Mouse (Mus musculus) spleen, adult 2 months (tissue): ENCODE data around the gene Rasl11a. TPM values are rescaled to one million over a fixed set of nuclear protein-coding genes. Genes with fewer than 3 reads are reported as not detected.
A peak's percentile ranks its signal among the peaks of the same experiment; 100 is the strongest.
"Not testable (repeated sequence)": the region's sequence is repeated elsewhere in the genome, so short reads cannot be mapped to it uniquely, and the experiment has no call there.

Experiments used
- DNase-seq, 2 experiments: peaks; one replicate each; pipeline versions ENCODE4 v3.0.0 to v3.0.0-alpha.2; 2012 to 2021; ENCODE audit warnings: low spot score in 2 of 2, low read depth in 1 of 2
- H3K27ac ChIP-seq: fragments of 200-500 bp; 2 replicates; pipeline ENCODE4 v1.5.1; 2012; ENCODE audit warnings: low read length, inconsistent platforms; ENCODE audit not compliant: insufficient read depth
- H3K27me3 ChIP-seq: fragments of 200-500 bp; 2 replicates; pipeline ENCODE4 v1.6.1; 2012; ENCODE audit warnings: mild to moderate bottlenecking, moderate library complexity, low read length, inconsistent platforms; ENCODE audit not compliant: control insufficient read depth, insufficient read depth
- H3K36me3 ChIP-seq: fragments of 200-500 bp; 2 replicates; pipeline ENCODE4 v1.6.1; 2012; ENCODE audit warnings: mild to moderate bottlenecking, low read length, inconsistent platforms; ENCODE audit not compliant: control insufficient read depth, insufficient read depth
- H3K4me1 ChIP-seq: fragments of 200-500 bp; 2 replicates; pipeline ENCODE4 v1.6.1; 2011; ENCODE audit warnings: inconsistent platforms; ENCODE audit not compliant: control insufficient read depth, insufficient read depth, insufficient read length
- H3K4me3 ChIP-seq: fragments of 200-500 bp; 2 replicates; pipeline ENCODE4 v1.5.1; 2011; ENCODE audit warnings: mild to moderate bottlenecking, inconsistent platforms; ENCODE audit not compliant: insufficient read depth, insufficient read length; ENCODE audit errors: extremely low read depth
- CTCF ChIP-seq: fragments of 200-500 bp; IDR thresholded peaks from 2 replicates; pipeline ENCODE4 v1.5.1; 2011; ENCODE audit warnings: mild to moderate bottlenecking, inconsistent platforms; ENCODE audit not compliant: insufficient read depth, insufficient read length, insufficient replicate concordance; ENCODE audit errors: extremely low read depth
- POLR2A ChIP-seq: fragments of 200-500 bp; IDR thresholded peaks from 2 replicates; pipeline ENCODE4 v1.6.1; 2011; ENCODE audit warnings: low read depth, low read length, inconsistent platforms
- WGBS: fragments of 180-500 bp; shearing (Covaris S2); methylation state at CpG from one replicate; pipeline ENCODE4 v1.1.7; 2018; 5-methylcytosine and 5-hydroxymethylcytosine counted together
- polyA plus RNA-seq: library from polyadenylated mRNA; depleted of rRNA; stranded (reverse); fragments of >200 nt; gene quantifications from 2 replicates; pipeline ENCODE4 v1.2.3, GENCODE M21; 2012

Rasl11a gene
- polyA plus RNA-seq, 1 experiment = 8.2 TPM

DNA sequence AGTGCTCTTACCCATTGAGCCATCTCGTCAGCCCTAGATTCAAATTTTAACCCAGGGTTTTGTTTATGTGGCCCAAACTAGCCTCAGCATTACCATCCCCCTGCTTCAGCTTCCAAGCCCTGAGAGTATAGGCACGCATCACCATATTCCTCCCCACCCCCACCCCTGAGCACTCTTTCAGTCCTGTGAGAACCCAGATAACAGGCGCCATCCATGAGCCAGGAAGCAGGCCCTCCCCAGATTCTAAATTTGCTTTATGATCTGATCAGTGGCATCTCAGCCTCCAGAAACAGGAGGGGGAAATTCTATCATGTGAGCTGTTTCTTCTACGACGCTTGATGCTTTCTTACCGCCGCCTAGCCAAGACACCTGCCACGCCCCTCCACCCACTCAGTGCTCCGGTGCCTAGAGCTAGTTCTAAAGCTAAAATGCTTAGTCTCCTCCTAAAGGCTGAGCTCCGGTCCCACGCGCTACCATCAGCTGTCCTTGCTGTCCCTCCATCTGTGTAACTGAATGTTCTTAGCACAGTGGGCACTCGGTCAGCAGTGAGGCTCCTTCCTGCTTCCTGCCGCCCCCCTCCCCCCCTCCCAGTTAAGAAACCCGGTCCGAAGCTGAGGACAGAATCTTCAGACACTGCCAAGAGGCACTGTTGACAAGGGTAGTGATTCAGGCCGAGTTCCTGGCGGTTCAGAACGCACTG is 22.5 kb downstream of the Rasl11a start:
- no peaks in the 10 kb centered on the region for H3K27me3 ChIP-seq
- H3K4me3 ChIP-seq = peak overlapping the region; percentile 10; the same call in 1 of the 2 replicates
- TF ChIP-seq CTCF (no peak), POLR2A (no peak)
- H3K27ac ChIP-seq = 0 out of 2 replicates have a peak overlapping the region, but pooled peaks have one; percentile 17
- DNase-seq = peak; percentile 49 to 50
- 12% methylated on average over 19 of the region's 19 CpGs for WGBS
- peaks cover 6% of the 10 kb centered on the region; the same call in 1 of the 2 replicates for H3K4me1 ChIP-seq
- no peaks in the 10 kb centered on the region for H3K36me3 ChIP-seq

DNA sequence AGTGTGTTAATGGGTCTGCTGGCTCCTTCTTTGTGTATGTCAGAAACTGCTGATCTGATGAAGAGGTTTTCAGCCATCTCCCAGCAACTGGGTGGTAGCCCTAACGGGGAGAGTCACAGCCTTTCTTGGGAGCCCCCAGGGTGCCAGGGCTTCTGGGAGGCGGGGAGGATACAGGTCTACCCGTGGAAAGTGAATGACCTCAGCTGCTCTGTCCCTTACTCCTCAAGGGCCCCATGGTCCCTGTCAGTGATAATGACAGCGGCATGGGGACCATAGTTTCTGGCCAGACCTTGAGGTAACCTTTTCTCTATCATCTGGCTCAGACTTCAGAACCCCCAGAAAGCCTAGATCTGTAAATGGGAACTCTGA is 23.1 kb downstream of the Rasl11a start:
- peaks cover 6% of the 10 kb centered on the region; the same call in 1 of the 2 replicates for H3K4me1 ChIP-seq
- WGBS = 58% methylated on average over 4 of the region's 4 CpGs
- no peak overlapping the region for H3K27ac ChIP-seq
- no peak overlapping the region for H3K4me3 ChIP-seq
- TF ChIP-seq POLR2A = no peak
- TF ChIP-seq CTCF = no peak
- no peak for DNase-seq
- H3K27me3 ChIP-seq = no peaks in the 10 kb centered on the region
- H3K36me3 ChIP-seq = no peaks in the 10 kb centered on the region

DNA sequence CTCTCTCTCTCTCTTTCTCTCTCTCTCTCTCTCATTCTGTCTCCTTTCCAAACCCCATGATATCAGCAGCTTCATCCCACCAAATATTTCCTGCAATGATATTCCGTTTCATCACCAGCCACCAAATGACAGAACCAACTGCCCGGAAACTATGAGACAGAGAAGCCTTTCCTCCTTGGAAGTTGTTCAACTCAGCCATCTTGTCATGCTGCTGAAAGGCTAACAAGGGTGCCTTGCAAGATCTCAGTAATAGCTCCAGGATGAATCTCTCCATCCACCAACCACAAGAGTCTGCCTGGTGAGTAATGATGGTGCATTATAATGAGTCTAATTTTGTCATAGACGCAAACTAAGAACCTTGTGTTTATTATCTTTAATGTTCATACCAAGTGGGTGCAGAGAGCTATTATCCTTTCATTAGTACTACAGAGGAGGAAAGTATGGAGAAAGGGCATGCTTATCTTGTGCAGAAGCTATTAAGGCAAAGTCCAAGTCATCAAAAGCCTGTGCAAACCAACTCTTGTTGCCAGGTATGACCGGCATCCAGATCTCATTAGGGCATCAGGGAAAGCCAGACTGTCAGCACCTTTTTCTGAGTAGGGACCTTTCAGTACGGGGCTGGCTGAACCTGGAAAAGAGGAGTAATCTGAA is 28.2 kb downstream of the Rasl11a start:
- no peak overlapping the region for H3K4me3 ChIP-seq
- H3K27me3 ChIP-seq = no peaks in the 10 kb centered on the region
- H3K36me3 ChIP-seq = no peaks in the 10 kb centered on the region
- no peak for TF ChIP-seq POLR2A
- no peak for TF ChIP-seq CTCF
- DNase-seq = no peak
- H3K27ac ChIP-seq = no peak overlapping the region
- 94% methylated on average over 5 of the region's 5 CpGs for WGBS
- no peaks in the 10 kb centered on the region for H3K4me1 ChIP-seq

DNA sequence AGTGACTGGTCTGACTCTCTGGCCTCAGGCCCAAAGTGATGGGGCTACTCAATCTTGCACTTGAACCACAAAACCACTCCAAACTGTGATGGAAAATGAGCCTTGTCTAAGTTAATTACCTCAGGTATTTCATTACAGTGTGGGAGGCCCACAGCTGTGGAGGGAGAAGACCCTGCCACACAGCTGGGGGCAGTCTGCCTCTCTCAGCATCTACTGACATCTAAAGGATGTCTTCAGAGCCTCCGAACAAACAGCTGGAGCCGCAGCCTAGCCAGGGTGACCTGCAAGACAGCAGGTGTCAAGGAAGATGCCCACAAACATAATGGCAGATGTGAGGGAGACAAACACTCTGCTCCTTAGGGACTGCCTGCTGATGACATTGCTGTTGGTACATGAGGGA is 31.2 kb downstream of the Rasl11a start:
- Histone ChIP-seq H3K27me3 (no peaks in the 10 kb centered on the region), H3K4me1 (no peaks in the 10 kb centered on the region), H3K4me3 (no peak overlapping the region), H3K27ac (no peak overlapping the region), H3K36me3 (no peaks in the 10 kb centered on the region)
- TF ChIP-seq POLR2A = no peak
- TF ChIP-seq CTCF = no peak
- DNase-seq = no peak
- WGBS = 94% methylated on average over 2 of the region's 2 CpGs

DNA sequence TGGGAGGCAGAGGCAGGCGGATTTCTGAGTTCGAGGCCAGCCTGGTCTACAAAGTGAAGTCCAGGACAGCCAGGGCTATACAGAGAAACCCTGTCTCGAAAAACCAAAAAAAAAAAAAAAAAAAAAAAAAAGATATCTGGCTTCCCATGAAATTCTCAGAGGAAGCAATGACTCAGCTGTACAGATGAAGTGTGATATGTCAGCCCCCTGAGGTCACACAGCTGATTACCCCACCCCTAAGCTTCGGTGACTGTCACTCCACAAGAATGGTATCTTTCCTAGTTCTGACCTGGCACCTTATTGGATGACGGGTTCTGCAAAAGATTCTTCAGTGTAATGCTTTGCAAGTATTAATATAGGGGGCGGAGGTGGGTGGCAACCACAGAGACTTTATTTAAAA is 33.0 kb downstream of the Rasl11a start:
- not testable (repeated sequence) for H3K36me3 ChIP-seq, H3K27ac ChIP-seq, H3K4me1 ChIP-seq, H3K27me3 ChIP-seq, H3K4me3 ChIP-seq, DNase-seq
- 77% methylated on average over 5 of the region's 6 CpGs for WGBS

DNA sequence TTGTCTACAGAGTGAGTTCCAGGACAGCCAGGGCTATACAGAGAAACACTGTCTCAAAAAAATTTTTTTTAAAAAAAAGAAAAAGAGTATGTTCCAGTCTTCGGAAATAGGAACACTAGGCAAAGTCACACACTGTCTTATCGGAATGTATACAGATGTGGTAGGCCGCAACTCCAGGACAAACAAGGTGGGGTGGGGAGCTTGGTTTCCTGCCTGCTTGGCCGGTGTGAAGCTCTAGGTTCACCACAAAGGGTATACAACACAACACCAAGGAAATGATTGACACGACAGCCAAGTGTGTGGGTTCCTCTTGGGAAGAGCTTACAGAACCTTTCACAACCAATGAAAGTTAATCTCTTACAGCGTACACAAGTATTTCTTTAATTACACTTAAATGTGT is 37.4 kb downstream of the Rasl11a start:
- no peak for DNase-seq
- no peak for TF ChIP-seq CTCF
- no peak for TF ChIP-seq POLR2A
- Histone ChIP-seq H3K27ac (no peak overlapping the region), H3K4me1 (no peaks in the 10 kb centered on the region), H3K4me3 (no peak overlapping the region), H3K27me3 (no peaks in the 10 kb centered on the region), H3K36me3 (no peaks in the 10 kb centered on the region)
- WGBS = 50% methylated on average over 6 of the region's 6 CpGs

DNA sequence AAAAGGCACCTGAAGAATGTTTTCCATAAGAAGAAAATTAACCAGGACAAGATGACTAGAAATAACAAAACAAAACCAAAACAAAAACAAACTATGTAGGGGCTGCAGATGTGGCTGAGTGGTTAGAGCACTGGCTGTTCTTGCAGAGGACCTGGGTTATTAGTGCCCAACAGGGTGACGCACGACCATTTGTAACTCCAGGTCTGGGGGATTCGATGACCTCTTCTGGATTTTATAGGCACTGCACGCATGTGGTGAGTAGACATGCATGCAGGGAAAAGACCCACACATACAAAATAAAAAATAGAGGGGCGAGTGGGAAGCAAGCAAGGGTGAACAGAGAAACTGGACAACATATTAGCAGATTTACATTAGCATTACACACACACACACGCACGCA is 38.2 kb downstream of the Rasl11a start:
- H3K4me3 ChIP-seq = no peak overlapping the region
- H3K36me3 ChIP-seq = no peaks in the 10 kb centered on the region
- no peak for DNase-seq
- 86% methylated on average over 7 of the region's 7 CpGs for WGBS
- H3K27ac ChIP-seq = no peak overlapping the region
- no peaks in the 10 kb centered on the region for H3K27me3 ChIP-seq
- TF ChIP-seq CTCF (no peak), POLR2A (no peak)
- no peaks in the 10 kb centered on the region for H3K4me1 ChIP-seq
